Mouse (Mus musculus) mammary gland, adult 2 months (tissue): Measurements from ENCODE around the gene Ankrd50. TPM values are rescaled to one million over a fixed set of nuclear protein-coding genes. Genes with fewer than 3 reads are reported as not detected.

Experiments used
- polyA plus RNA-seq: library from polyadenylated mRNA; depleted of rRNA; stranded (reverse); fragments of >200 nt; gene quantifications from 2 replicates; pipeline ENCODE4 v1.2.3, GENCODE M21; 2012; ENCODE audit warnings: low replicate concordance; rRNA removed

Ankrd50 gene
- polyA plus RNA-seq, result 15.8 and 20.2 TPM in 2 replicates

DNA sequence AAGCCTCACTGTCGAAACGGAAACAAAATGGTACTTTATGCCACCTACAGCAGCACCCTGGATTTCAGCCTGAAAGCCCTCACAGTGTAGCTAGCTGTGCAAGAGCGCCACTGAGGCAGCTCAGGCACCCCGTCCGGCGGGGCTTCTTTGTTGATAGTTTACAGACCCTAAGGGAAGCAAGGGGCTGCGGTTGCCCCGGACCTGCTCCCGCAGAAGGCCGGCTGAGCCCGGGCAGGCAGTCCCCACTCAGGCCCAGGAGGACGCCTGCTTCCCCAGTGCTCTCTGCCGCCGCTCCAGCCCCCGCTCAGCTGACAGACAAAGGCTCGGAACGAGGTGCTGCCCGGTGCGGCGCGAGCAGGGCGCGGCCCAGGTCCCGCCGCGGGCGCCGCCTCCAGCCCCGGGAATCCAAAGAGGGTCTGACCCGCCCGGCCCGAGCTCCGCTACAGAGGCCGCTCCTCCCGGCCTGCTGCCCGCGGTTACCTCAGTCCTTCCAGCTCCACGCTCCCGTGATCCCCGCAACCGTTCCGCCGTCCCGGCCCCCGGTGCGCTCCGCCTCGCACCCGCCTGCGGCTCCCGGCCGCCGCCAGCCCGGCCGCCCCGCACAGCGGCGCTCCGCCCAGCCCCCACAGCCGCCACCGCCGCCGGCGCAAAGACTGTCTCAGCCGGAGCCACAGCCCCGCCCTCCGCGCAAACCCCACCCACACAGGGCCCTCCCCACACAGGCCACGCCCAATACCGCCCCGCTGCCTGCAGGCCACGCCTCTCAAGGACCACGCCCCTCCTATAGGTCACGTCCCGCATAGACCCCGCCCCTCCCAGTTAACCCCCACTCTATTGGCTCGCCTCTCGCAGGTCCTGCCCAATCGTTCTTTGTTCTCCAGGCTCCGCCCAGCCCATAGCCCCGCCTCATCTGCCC is at the start of gene Ankrd50:
Gene Ankrd50, minus strand, starts transcription at position 654 of the 916 bp plus-strand sequence.

